Mouse (Mus musculus) limb, embryonic 14.5 days (tissue): ENCODE results near the gene Oma1. TPM values are rescaled to one million over a fixed set of nuclear protein-coding genes. Genes with fewer than 3 reads are reported as not detected.

Experiments
- ATAC-seq: fragments of 200-750 bp; cut with Nextera tagmentation; 2 replicates; pipeline ENCODE4 v1.8.0; 2017; ENCODE audit warnings: low read depth, moderate number of reproducible peaks, moderate TSS enrichment; ENCODE audit not compliant: low FRiP score
- DNase-seq: peaks from one replicate; pipeline ENCODE4 v3.0.0-alpha.2; 2015; ENCODE audit warnings: low spot score
- H3K27ac ChIP-seq: fragments of 300-500 bp; sonication (generic); replicated peaks from 2 replicates; pipeline ENCODE4 v1.5.1; 2014; ENCODE audit warnings: low read depth, mild to moderate bottlenecking, low read length, moderate library complexity, mixed read lengths
- H3K27me3 ChIP-seq: fragments of 300-500 bp; sonication (generic); 2 replicates; pipeline ENCODE4 v1.6.1; 2014; ENCODE audit warnings: low read length, mixed read lengths; ENCODE audit not compliant: control insufficient read depth, insufficient read depth
- H3K36me3 ChIP-seq: fragments of 300-500 bp; sonication (generic); 2 replicates; pipeline ENCODE4 v1.6.1; 2014; ENCODE audit warnings: mild to moderate bottlenecking, low read length, moderate library complexity, mixed read lengths; ENCODE audit not compliant: control insufficient read depth, insufficient read depth
- H3K4me1 ChIP-seq: fragments of 300-500 bp; sonication (generic); 2 replicates; pipeline ENCODE4 v1.6.1; 2014; ENCODE audit warnings: antibody characterized with exemption, low read length, mixed read lengths; ENCODE audit not compliant: control insufficient read depth, insufficient read depth
- H3K4me2 ChIP-seq: fragments of 300-500 bp; sonication (generic); replicated peaks from 2 replicates; pipeline ENCODE4 v1.6.1; 2014; ENCODE audit warnings: low read depth, mild to moderate bottlenecking, low read length, moderate library complexity; ENCODE audit not compliant: severe bottlenecking
- H3K4me3 ChIP-seq: fragments of 300-500 bp; sonication (generic); replicated peaks from 2 replicates; pipeline ENCODE4 v1.5.1; 2014; ENCODE audit warnings: low read length
- H3K9ac ChIP-seq: fragments of 300-500 bp; sonication (generic); 2 replicates; pipeline ENCODE4 v1.6.1; 2014; ENCODE audit warnings: mild to moderate bottlenecking, low read depth, low read length, moderate library complexity; ENCODE audit not compliant: severe bottlenecking
- H3K9me3 ChIP-seq: fragments of 300-500 bp; sonication (generic); 2 replicates; pipeline ENCODE4 v1.6.1; 2016; ENCODE audit warnings: low read length; ENCODE audit not compliant: control insufficient read depth
- POLR2A ChIP-seq: fragments of 200-500 bp; IDR thresholded peaks from 2 replicates; pipeline ENCODE4 v1.8.0; 2012; ENCODE audit warnings: inconsistent platforms, mild to moderate bottlenecking, moderate library complexity, borderline replicate concordance; ENCODE audit not compliant: insufficient read depth, insufficient read length; ENCODE audit errors: extremely low read depth
- WGBS: fragments of 180-500 bp; shearing (Covaris S2); extraction: QIAGEN DNeasy Blood & Tissue Kit; methylation state at CpG from one replicate; pipeline ENCODE4 v1.1.7; 2014; 5-methylcytosine and 5-hydroxymethylcytosine counted together
- polyA plus RNA-seq, 2 experiments: library from polyadenylated mRNA; depleted of rRNA in 1 of 2; stranded (reverse) in 1 of 2; unstranded in 1 of 2; fragments of >200 nt; fragmentation: Nextera tagmentation in 1 of 2; extraction: Ambion mirVana in 1 of 2; gene quantifications; 2 replicates each; pipeline versions ENCODE4 v1.2.1 to v1.2.3; 2012 to 2014

Oma1 gene
- polyA plus RNA-seq, 2 experiments, result 10.4 to 16.7 TPM

DNA sequence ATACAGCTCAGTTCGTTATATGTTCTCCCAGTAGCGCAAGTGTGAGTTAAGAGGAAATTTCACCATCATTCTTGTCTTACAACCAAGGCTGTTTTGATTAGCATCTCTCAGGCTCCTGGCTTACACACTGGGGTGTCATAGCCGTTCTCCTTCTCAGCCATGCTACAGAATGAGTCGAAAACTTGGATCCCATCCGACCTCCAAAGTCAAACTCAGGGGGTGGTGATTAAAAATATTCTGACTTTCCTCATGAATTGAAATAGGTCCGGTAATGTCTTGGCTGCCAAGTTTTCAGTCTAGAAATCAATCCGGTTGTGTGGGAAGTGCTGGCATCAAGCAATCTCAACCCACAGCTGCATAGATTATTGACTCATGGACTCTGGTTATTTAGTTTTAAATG, 25.3 kb upstream of the Oma1 start:
- H3K27me3 ChIP-seq, result no peaks in the 10 kb centered on the region
- H3K9ac ChIP-seq, result no peak overlapping the region
- 81% methylated on average over 7 of the region's 7 CpGs for WGBS
- no peaks in the 10 kb centered on the region for H3K9me3 ChIP-seq
- DNase-seq (no peak), ATAC-seq (no peak)
- H3K36me3 ChIP-seq, result no peaks in the 10 kb centered on the region
- no peaks in the 10 kb centered on the region for H3K4me1 ChIP-seq
- H3K27ac ChIP-seq, result no peak overlapping the region
- no peak overlapping the region for H3K4me2 ChIP-seq
- TF ChIP-seq POLR2A, result no peak
- H3K4me3 ChIP-seq, result no peak overlapping the region

DNA sequence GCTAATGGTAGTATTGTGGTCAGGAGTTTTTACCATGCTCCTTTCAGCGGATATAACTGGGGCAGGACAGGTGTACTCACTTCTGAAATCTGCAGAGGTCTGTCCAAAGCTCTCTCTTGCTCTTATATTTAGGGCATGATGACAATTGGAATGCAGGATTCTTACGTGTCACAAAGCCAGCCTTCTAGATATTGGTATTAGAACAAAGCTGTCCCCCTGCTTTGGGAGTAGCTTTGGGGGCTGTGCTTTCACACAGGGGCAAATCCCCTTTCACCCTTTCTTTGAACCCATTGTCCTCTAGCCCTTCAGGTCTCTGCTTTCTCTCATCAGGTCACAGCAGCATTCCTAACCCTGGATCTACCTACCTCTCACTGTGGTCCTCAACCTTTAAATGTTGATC, 22.8 kb upstream of the Oma1 start, which contains the start of gene 4921539E11Rik:
Gene 4921539E11Rik, minus strand, starts transcription at position 101 of the 400 bp plus-strand sequence.
- Histone ChIP-seq H3K4me1 (no peaks in the 10 kb centered on the region), H3K36me3 (no peaks in the 10 kb centered on the region), H3K9ac (no peak within 1 kb of the TSS), H3K9me3 (no peaks in the 10 kb centered on the region), H3K27ac (no peak within 1 kb of the TSS), H3K4me2 (no peak within 1 kb of the TSS), H3K4me3 (no peak within 1 kb of the TSS), H3K27me3 (no peaks in the 10 kb centered on the region)
- no peak for TF ChIP-seq POLR2A
- ATAC-seq (no peak), DNase-seq (no peak)
- 81% methylated on average over 2 of the region's 2 CpGs for WGBS

DNA sequence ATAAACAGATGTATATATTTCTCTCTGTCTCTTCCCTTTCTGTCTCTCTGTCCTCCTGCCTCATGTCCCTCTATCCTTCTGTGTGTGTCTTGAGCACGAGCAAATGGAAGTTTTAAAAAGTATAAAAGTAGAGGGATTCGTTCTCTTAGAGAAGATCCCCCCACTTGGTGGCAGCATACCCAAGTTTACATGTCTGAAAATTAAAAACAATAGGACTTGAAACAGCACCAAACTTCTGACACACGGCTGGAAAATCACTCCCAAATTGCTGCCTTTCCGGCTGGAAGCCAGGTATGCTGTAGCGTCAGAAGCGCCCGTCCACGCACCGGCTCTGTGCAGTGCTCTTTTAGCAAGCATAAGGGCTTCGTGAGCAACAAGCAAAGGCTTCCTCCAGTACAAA, 14.3 kb upstream of the Oma1 start:
- ATAC-seq (no peak), DNase-seq (peak; percentile 10)
- Histone ChIP-seq H3K27ac (no peak overlapping the region), H3K9ac (no peak overlapping the region), H3K27me3 (no peaks in the 10 kb centered on the region), H3K4me1 (no peaks in the 10 kb centered on the region), H3K9me3 (no peaks in the 10 kb centered on the region), H3K4me2 (0 out of 2 replicates have a peak overlapping the region, but pooled peaks have one; percentile 11), H3K4me3 (no peak overlapping the region), H3K36me3 (no peaks in the 10 kb centered on the region)
- WGBS, result 58% methylated on average over 10 of the region's 10 CpGs
- TF ChIP-seq POLR2A, result no peak

DNA sequence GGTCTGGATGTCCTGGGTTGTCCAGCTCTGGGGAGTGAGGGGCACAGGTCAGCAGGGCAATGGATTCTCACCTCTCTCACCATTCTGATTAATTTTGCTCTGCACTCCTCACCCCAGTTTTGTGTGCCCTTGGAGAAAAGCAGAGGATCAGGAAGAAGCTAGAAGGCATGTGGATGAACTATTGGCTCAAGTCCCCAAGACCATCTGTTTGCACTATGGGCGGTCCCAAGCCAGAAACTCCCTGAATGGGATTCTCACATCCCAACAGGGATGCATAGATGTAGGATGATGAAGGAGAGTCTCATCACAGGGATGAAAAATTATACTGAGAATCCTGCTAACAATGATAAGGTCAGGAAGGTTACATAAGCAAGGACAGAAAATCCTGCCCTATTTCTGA, 9.8 kb upstream of the Oma1 start:
- H3K36me3 ChIP-seq, result no peaks in the 10 kb centered on the region
- DNase-seq, result no peak
- 82% methylated on average over 1 of the region's 1 CpGs for WGBS

DNA sequence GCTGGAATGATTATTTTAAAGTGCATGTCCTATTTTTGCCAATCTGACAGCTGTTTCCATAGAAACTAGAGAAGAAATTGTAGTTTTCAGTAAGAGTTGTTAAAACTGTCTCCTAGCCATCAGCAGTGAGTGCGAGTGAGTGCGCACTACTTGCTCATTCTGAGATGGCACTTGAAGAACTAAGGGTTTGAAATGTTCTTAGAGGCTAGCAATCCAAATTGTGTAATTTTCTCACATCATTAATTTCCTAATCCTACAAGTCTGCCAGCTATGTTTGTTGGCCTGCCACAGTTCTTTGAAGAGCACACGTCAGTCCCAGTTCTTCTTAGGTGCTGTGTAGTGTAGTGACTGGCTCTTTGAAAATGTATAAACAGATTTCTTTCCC, 906 bp downstream of the Oma1 start:
- DNase-seq (peak; percentile 5), ATAC-seq (no peak)
- Histone ChIP-seq H3K36me3 (no peaks in the 10 kb centered on the region), H3K27ac (peak overlapping the region; percentile 94; the same call in 1 of the 2 replicates), H3K27me3 (no peaks in the 10 kb centered on the region), H3K9me3 (no peaks in the 10 kb centered on the region), H3K4me1 (peaks cover 7% of the 10 kb centered on the region; the same call in 1 of the 2 replicates), H3K4me3 (peak overlapping the region; percentile 60), H3K9ac (peak overlapping the region; percentile 80; the same call in 1 of the 2 replicates), H3K4me2 (peak overlapping the region; percentile 47)
- 45% methylated on average over 3 of the region's 3 CpGs for WGBS
- TF ChIP-seq POLR2A, result no peak

More for the DNA sequence above, 9.8 kb upstream of the Oma1 start:
- Histone ChIP-seq H3K27me3 (no peaks in the 10 kb centered on the region), H3K4me2 (no peak overlapping the region), H3K9ac (no peak overlapping the region), H3K27ac (no peak overlapping the region), H3K9me3 (no peaks in the 10 kb centered on the region), H3K4me3 (no peak overlapping the region), H3K4me1 (no peaks in the 10 kb centered on the region)
- no peak for ATAC-seq
- no peak for TF ChIP-seq POLR2A

DNA sequence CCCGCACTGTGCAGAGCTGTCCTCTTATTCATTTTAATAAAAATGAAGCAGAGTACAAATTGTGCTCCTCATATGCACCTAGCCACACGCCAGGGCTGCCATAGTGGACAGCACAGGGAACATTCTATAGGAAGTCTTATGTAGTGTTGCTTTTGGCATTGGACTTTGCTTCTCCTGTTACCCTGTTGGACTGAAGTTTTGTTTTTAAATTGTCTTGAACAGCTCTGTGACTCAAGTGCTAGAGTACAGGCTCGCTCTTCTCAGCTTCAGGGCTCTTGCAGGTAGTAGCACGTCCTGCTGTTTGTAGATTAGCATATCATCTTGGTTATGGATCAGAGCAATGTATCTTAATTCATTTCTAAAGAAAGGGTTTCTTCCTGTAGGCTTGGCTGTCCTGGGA, 2.2 kb downstream of the Oma1 start:
- no peaks in the 10 kb centered on the region for H3K9me3 ChIP-seq
- H3K9ac ChIP-seq, result no peak overlapping the region
- ATAC-seq (no peak), DNase-seq (no peak)
- no peak for TF ChIP-seq POLR2A
- H3K4me3 ChIP-seq, result no peak overlapping the region
- no peak overlapping the region for H3K27ac ChIP-seq
- WGBS, result 86% methylated on average over 4 of the region's 4 CpGs
- no peaks in the 10 kb centered on the region for H3K27me3 ChIP-seq
- no peaks in the 10 kb centered on the region for H3K36me3 ChIP-seq
- H3K4me2 ChIP-seq, result no peak overlapping the region
- peaks cover 7% of the 10 kb centered on the region; the same call in 1 of the 2 replicates for H3K4me1 ChIP-seq
